Mouse (Mus musculus) hindbrain, embryonic 16.5 days (tissue): ENCODE results near the gene Gm10912. TPM values are rescaled to one million over a fixed set of nuclear protein-coding genes. Genes with fewer than 3 reads are reported as not detected.
"Not testable (repeated sequence)": the region's sequence is repeated elsewhere in the genome, so short reads cannot be mapped to it uniquely, and the experiment has no call there.

Experiments used
- ATAC-seq: fragments of 200-750 bp; cut with Nextera tagmentation; 2 replicates; pipeline ENCODE4 v1.8.0; 2017; ENCODE audit warnings: moderate TSS enrichment, moderate library complexity
- H3K27ac ChIP-seq: fragments of 300-500 bp; sonication (generic); 2 replicates; pipeline ENCODE4 v1.5.1; 2014; ENCODE audit warnings: low read depth, mild to moderate bottlenecking, control low read depth, low read length, moderate library complexity
- H3K27me3 ChIP-seq: fragments of 300-500 bp; sonication (generic); replicated peaks from 2 replicates; pipeline ENCODE4 v1.6.1; 2014; ENCODE audit warnings: low read length; ENCODE audit not compliant: control insufficient read depth, insufficient read depth
- H3K36me3 ChIP-seq: fragments of 300-500 bp; sonication (generic); 2 replicates; pipeline ENCODE4 v1.6.1; 2014; ENCODE audit warnings: mild to moderate bottlenecking, low read length, moderate library complexity, mixed read lengths; ENCODE audit not compliant: control insufficient read depth, insufficient read depth
- H3K4me1 ChIP-seq: fragments of 300-500 bp; sonication (generic); 2 replicates; pipeline ENCODE4 v1.6.1; 2014; ENCODE audit warnings: low read depth, low read length; ENCODE audit not compliant: control insufficient read depth, insufficient read depth
- H3K4me2 ChIP-seq: fragments of 300-500 bp; sonication (generic); 2 replicates; pipeline ENCODE4 v1.6.1; 2014; ENCODE audit warnings: mild to moderate bottlenecking, low read length, control low read depth, moderate library complexity
- H3K4me3 ChIP-seq: fragments of 300-500 bp; sonication (generic); 2 replicates; pipeline ENCODE4 v1.5.1; 2014; ENCODE audit warnings: mild to moderate bottlenecking, low read length, control low read depth, moderate library complexity
- H3K9ac ChIP-seq: fragments of 300-500 bp; sonication (generic); 2 replicates; pipeline ENCODE4 v1.6.1; 2014; ENCODE audit warnings: low read depth, mild to moderate bottlenecking, control low read depth, low read length, moderate library complexity
- H3K9me3 ChIP-seq: fragments of 300-500 bp; sonication (generic); 2 replicates; pipeline ENCODE4 v1.6.1; 2014; ENCODE audit warnings: mild to moderate bottlenecking, low read length, moderate library complexity; ENCODE audit not compliant: control insufficient read depth
- WGBS: fragments of 180-500 bp; shearing (Covaris S2); extraction: QIAGEN DNeasy Blood & Tissue Kit; methylation state at CpG from one replicate; pipeline ENCODE4 v1.1.7; 2014; 5-methylcytosine and 5-hydroxymethylcytosine counted together
- polyA plus RNA-seq: library from polyadenylated mRNA; unstranded; fragments of >200 nt; fragmentation: Nextera tagmentation; extraction: Ambion mirVana; gene quantifications from 2 replicates; pipeline ENCODE4 v1.2.1, GENCODE M21; 2015

The Gm10912 gene
- polyA plus RNA-seq, 1 experiment from 2014 or later = not detected

- not testable (repeated sequence) for H3K4me3 ChIP-seq, ATAC-seq, H3K27ac ChIP-seq, H3K9ac ChIP-seq, H3K4me1 ChIP-seq, H3K36me3 ChIP-seq, H3K4me2 ChIP-seq, H3K27me3 ChIP-seq, H3K9me3 ChIP-seq
Measured at GRCm38 (mm10) chr2:104084027-104084426, 18.4 kb downstream of the Gm10912 start.

- not testable (repeated sequence) for H3K36me3 ChIP-seq, H3K27me3 ChIP-seq, H3K4me3 ChIP-seq, ATAC-seq, H3K4me2 ChIP-seq, H3K9ac ChIP-seq, H3K9me3 ChIP-seq, H3K27ac ChIP-seq, H3K4me1 ChIP-seq
- WGBS = 77% methylated on average over 1 of the region's 1 CpGs
Measured at GRCm38 (mm10) chr2:104087562-104087961, 21.9 kb downstream of the Gm10912 start.

- H3K36me3 ChIP-seq = no peaks in the 10 kb centered on the region
- no peak overlapping the region for H3K4me3 ChIP-seq
- H3K9ac ChIP-seq = no peak overlapping the region
- H3K9me3 ChIP-seq = no peaks in the 10 kb centered on the region
- no peaks in the 10 kb centered on the region for H3K27me3 ChIP-seq
- H3K4me2 ChIP-seq = no peak overlapping the region
- H3K4me1 ChIP-seq = peaks cover 6% of the 10 kb centered on the region
- no peak overlapping the region for H3K27ac ChIP-seq
- 74% methylated on average over 2 of the region's 2 CpGs for WGBS
- no peak for ATAC-seq
Measured at GRCm38 (mm10) chr2:104093305-104093704, 27.7 kb downstream of the Gm10912 start.

- ATAC-seq = peak; percentile 94
Measured at GRCm38 (mm10) chr2:104095741-104096213, 30.2 kb downstream of the Gm10912 start, which contains the start of gene Cd59a. Cd59a (plus strand) TSS chr2:104095801.

GRCm38 (mm10) chr2:104096256-104096655 is 30.6 kb downstream of the Gm10912 start:
- peak overlapping the region; percentile 79 for H3K4me2 ChIP-seq
- 47% methylated on average over 10 of the region's 10 CpGs for WGBS
- H3K9me3 ChIP-seq = no peaks in the 10 kb centered on the region
- ATAC-seq = no peak
- no peaks in the 10 kb centered on the region for H3K36me3 ChIP-seq
- peaks cover 6% of the 10 kb centered on the region for H3K4me1 ChIP-seq
- peak overlapping the region; percentile 49 for H3K4me3 ChIP-seq
- no peaks in the 10 kb centered on the region for H3K27me3 ChIP-seq
- peak overlapping the region; percentile 63 for H3K9ac ChIP-seq
- peak overlapping the region; percentile 73 for H3K27ac ChIP-seq

More at GRCm38 (mm10) chr2:104095741-104096213, 30.2 kb downstream of the Gm10912 start, which contains the start of gene Cd59a:
- Histone ChIP-seq H3K27me3 (no peaks in the 10 kb centered on the region), H3K9ac (peak within 1 kb of the TSS; percentile 63), H3K4me1 (peaks cover 6% of the 10 kb centered on the region), H3K27ac (peak within 1 kb of the TSS; percentile 73), H3K4me3 (peak within 1 kb of the TSS; percentile 49), H3K9me3 (no peaks in the 10 kb centered on the region), H3K4me2 (peak within 1 kb of the TSS; percentile 79), H3K36me3 (no peaks in the 10 kb centered on the region)
- 4% methylated on average over 15 of the region's 15 CpGs for whole genome bisulfite sequencing

- ATAC-seq = not testable (repeated sequence)
- WGBS = 50% methylated on average over 1 of the region's 1 CpGs
Measured at GRCm38 (mm10) chr2:104096796-104097195, 31.2 kb downstream of the Gm10912 start.

GRCm38 (mm10) chr2:104097396-104097795 is 31.8 kb downstream of the Gm10912 start:
- not testable (repeated sequence) for ATAC-seq, H3K27me3 ChIP-seq, H3K4me1 ChIP-seq, H3K4me3 ChIP-seq, H3K36me3 ChIP-seq, H3K9me3 ChIP-seq, H3K4me2 ChIP-seq, H3K9ac ChIP-seq, H3K27ac ChIP-seq
- 96% methylated on average over 4 of the region's 4 CpGs for WGBS

More at GRCm38 (mm10) chr2:104096796-104097195, 31.2 kb downstream of the Gm10912 start:
- not testable (repeated sequence) for H3K27ac ChIP-seq, H3K4me3 ChIP-seq, H3K4me1 ChIP-seq, H3K9ac ChIP-seq, H3K27me3 ChIP-seq, H3K4me2 ChIP-seq, H3K36me3 ChIP-seq, H3K9me3 ChIP-seq

- no peaks in the 10 kb centered on the region for H3K36me3 ChIP-seq
- 44% methylated on average over 3 of the region's 3 CpGs for WGBS
Measured at GRCm38 (mm10) chr2:104098529-104099230, 33.1 kb downstream of the Gm10912 start.

GRCm38 (mm10) chr2:104099231-104099585 is 33.6 kb downstream of the Gm10912 start:
- no peak overlapping the region for H3K9ac ChIP-seq
- peaks cover 6% of the 10 kb centered on the region for H3K4me1 ChIP-seq
- H3K9me3 ChIP-seq = no peaks in the 10 kb centered on the region
- H3K27ac ChIP-seq = no peak overlapping the region
- no peaks in the 10 kb centered on the region for H3K27me3 ChIP-seq
- 96% methylated on average over 2 of the region's 2 CpGs for WGBS
- ATAC-seq = no peak
- no peaks in the 10 kb centered on the region for H3K36me3 ChIP-seq
- H3K4me2 ChIP-seq = no peak overlapping the region
- H3K4me3 ChIP-seq = no peak overlapping the region

More at GRCm38 (mm10) chr2:104098529-104099230, 33.1 kb downstream of the Gm10912 start:
- Histone ChIP-seq H3K9me3 (no peaks in the 10 kb centered on the region), H3K4me3 (no peak overlapping the region), H3K27ac (no peak overlapping the region), H3K4me2 (no peak overlapping the region), H3K27me3 (no peaks in the 10 kb centered on the region), H3K4me1 (peaks cover 6% of the 10 kb centered on the region), H3K9ac (no peak overlapping the region)
- ATAC-seq = no peak
